Mouse (Mus musculus) embryo, embryonic 10.5 days (tissue): ENCODE results near the gene Cacna2d3.

Experiments
- DNase-seq: peaks from one replicate; pipeline ENCODE4 v3.0.0-alpha.2; 2015; ENCODE audit warnings: low spot score

Gene Cacna2d3

GRCm38 (mm10) chr14:29387761-29388160 lies 333.9 kb downstream of the Cacna2d3 start:
- no peak for DNase-seq

- no peak for DNase-seq
These were observed 336.2 kb downstream of the Cacna2d3 start for GRCm38 (mm10) chr14:29385500-29385899.

GRCm38 (mm10) chr14:29382786-29383185 lies 338.9 kb downstream of the Cacna2d3 start:
- DNase-seq, result no peak

- DNase-seq, result no peak
These were observed 354.8 kb downstream of the Cacna2d3 start for GRCm38 (mm10) chr14:29366911-29367310.

- DNase-seq, result peak; percentile 1
These were observed 359.2 kb downstream of the Cacna2d3 start for GRCm38 (mm10) chr14:29362448-29362847.

- peak; percentile 1 for DNase-seq
These were observed 371.0 kb downstream of the Cacna2d3 start for GRCm38 (mm10) chr14:29350627-29351026.

- DNase-seq, result peak; percentile 3
These were observed 380.1 kb downstream of the Cacna2d3 start for GRCm38 (mm10) chr14:29341581-29341980.

- peak; percentile 12 for DNase-seq
These were observed 380.9 kb downstream of the Cacna2d3 start for GRCm38 (mm10) chr14:29340728-29341127.

GRCm38 (mm10) chr14:29334897-29335296 lies 386.8 kb downstream of the Cacna2d3 start:
- no peak for DNase-seq

GRCm38 (mm10) chr14:29334216-29334615 lies 387.4 kb downstream of the Cacna2d3 start:
- DNase-seq, result no peak

- no peak for DNase-seq
These were observed 397.3 kb downstream of the Cacna2d3 start for GRCm38 (mm10) chr14:29324430-29324782.

GRCm38 (mm10) chr14:29323718-29324429 lies 397.8 kb downstream of the Cacna2d3 start:
- no peak for DNase-seq

- DNase-seq, result no peak
These were observed 408.2 kb downstream of the Cacna2d3 start for GRCm38 (mm10) chr14:29313431-29313830.

- no peak for DNase-seq
These were observed 416.0 kb downstream of the Cacna2d3 start for GRCm38 (mm10) chr14:29305623-29306022.

GRCm38 (mm10) chr14:29296185-29296754 lies 425.4 kb downstream of the Cacna2d3 start:
- DNase-seq, result no peak

GRCm38 (mm10) chr14:29278901-29279300 lies 442.8 kb downstream of the Cacna2d3 start:
- DNase-seq, result no peak

GRCm38 (mm10) chr14:29278401-29278800 lies 443.3 kb downstream of the Cacna2d3 start:
- DNase-seq, result no peak

- no peak for DNase-seq
These were observed 444.0 kb downstream of the Cacna2d3 start for GRCm38 (mm10) chr14:29277701-29278100.

- DNase-seq, result no peak
These were observed 447.8 kb downstream of the Cacna2d3 start for GRCm38 (mm10) chr14:29273890-29274289.

- no peak for DNase-seq
These were observed 451.1 kb downstream of the Cacna2d3 start for GRCm38 (mm10) chr14:29270541-29270940.

- DNase-seq, result peak; percentile 13
These were observed 451.8 kb downstream of the Cacna2d3 start for GRCm38 (mm10) chr14:29269816-29270215.

- DNase-seq, result peak; percentile 71
These were observed 453.1 kb downstream of the Cacna2d3 start for GRCm38 (mm10) chr14:29268609-29269008.

- DNase-seq, result peak; percentile 76
These were observed 454.3 kb downstream of the Cacna2d3 start for GRCm38 (mm10) chr14:29267233-29267874.
